Mouse (Mus musculus) ES-Bruce4 (cell line): Measurements from ENCODE around the gene Tfpi2.

Source experiments
- CTCF ChIP-seq: IDR thresholded peaks from one replicate; pipeline ENCODE4 v1.8.1; 2011; ENCODE audit warnings: low read depth, low read length
- EP300 ChIP-seq: IDR thresholded peaks from 2 replicates; pipeline ENCODE4 v1.6.1; 2011; ENCODE audit warnings: low read depth, low read length; ENCODE audit not compliant: insufficient read depth
- POLR2A ChIP-seq: IDR thresholded peaks from one replicate; pipeline ENCODE4 v1.8.1; 2011; ENCODE audit warnings: low read length; ENCODE audit not compliant: insufficient read depth

GRCm38 (mm10) chr6:3988750-3989149, at the start of gene Tfpi2:
- TF ChIP-seq CTCF, result no peak
- no peak for TF ChIP-seq EP300
- no peak for TF ChIP-seq POLR2A
